In the genomic region with DNA sequence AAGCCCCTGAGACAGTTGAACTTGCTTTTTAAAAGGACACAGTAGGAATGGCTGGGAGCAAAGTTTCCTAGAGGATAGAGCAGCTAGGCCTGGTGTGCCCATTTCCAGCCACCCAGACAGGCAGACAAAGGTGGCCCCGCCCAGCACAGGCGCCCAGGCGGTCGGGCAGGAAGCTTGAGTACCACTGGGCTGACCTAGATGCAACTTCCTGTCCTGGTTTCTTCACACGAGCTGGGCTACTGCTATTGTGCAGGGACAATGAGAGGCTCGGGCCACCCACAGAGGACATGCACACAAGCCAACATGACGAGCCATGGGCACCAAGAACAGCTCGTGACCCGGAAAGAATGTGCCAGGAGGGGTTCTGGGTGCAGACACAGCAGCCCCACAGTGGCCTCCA, we compare ENCODE assay signal across 8 mouse cellular contexts.
DNase-seq lines count a peak whose midpoint lies in the region; ATAC-seq lines count a peak whose summit lies in the region.

No protein-coding gene starts in this region.

- H3K9me3 ChIP-seq in heart, embryonic 10.5 days = no peaks in the 10 kb centered on the region
- no peaks in the 10 kb centered on the region for H3K9me3 ChIP-seq in midbrain, embryonic 14.5 days (ENCODE audit: control insufficient read depth, low read length)

- no peak overlapping the region for H3K9ac ChIP-seq in midbrain, embryonic 14.5 days (replicated peaks; ENCODE audit: low read length)

- no peak overlapping the region for H3K4me3 ChIP-seq in heart, embryonic 10.5 days
- H3K4me3 ChIP-seq in midbrain, embryonic 14.5 days (replicated peaks; ENCODE audit: low read depth, low read length) = no peak overlapping the region

- peaks cover 44% of the 10 kb centered on the region for H3K4me1 ChIP-seq in heart, embryonic 10.5 days
- 0 out of 2 replicates have a peak, but pooled peaks cover 9% of the 10 kb centered on the region for H3K4me1 ChIP-seq in midbrain, embryonic 14.5 days (ENCODE audit: control insufficient read depth, insufficient read depth, low read length)

- no peaks in the 10 kb centered on the region for H3K27me3 ChIP-seq in heart, embryonic 10.5 days (ENCODE audit: insufficient read depth, poor library complexity, severe bottlenecking)
- no peaks in the 10 kb centered on the region for H3K27me3 ChIP-seq in midbrain, embryonic 14.5 days (ENCODE audit: control insufficient read depth, insufficient read depth, low read length)

- H3K36me3 ChIP-seq in heart, embryonic 10.5 days = no peaks in the 10 kb centered on the region; the same call in 1 of the 2 replicates
- no peaks in the 10 kb centered on the region for H3K36me3 ChIP-seq in midbrain, embryonic 14.5 days (ENCODE audit: control insufficient read depth, insufficient read depth, low read length)

- 61% methylated on average over 9 of the region's 9 CpGs for WGBS in heart, embryonic 10.5 days
- 42% methylated on average over 9 of the region's 9 CpGs for WGBS in midbrain, embryonic 14.5 days

- ATAC-seq in midbrain, embryonic 14.5 days (ENCODE audit: low FRiP score, low TSS enrichment) = no peak

- H3K4me2 ChIP-seq in midbrain, embryonic 14.5 days (ENCODE audit: low read length) = no peak overlapping the region

- peak; percentile 66 for DNase-seq in adrenal gland, adult 2 months
- no peak for DNase-seq in adrenal gland, postnatal 25 days
- peak; percentile 70 for DNase-seq in CD4-positive helper T cell, adult 2 months (ENCODE audit: low read depth, low spot score)
- no peak for DNase-seq in heart, embryonic 10.5 days (ENCODE audit: low spot score)
- peak; percentile 33 to 48 for DNase-seq in kidney, adult 8-10 months
- DNase-seq in lung, postnatal 25 days (ENCODE audit: low spot score) = peak; percentile 84
- no peak for DNase-seq in urinary bladder, postnatal 10 days (ENCODE audit: low spot score)
- DNase-seq in midbrain, embryonic 14.5 days = no peak

- peak overlapping the region; percentile 54; the same call in 1 of the 2 replicates for H3K27ac ChIP-seq in heart, embryonic 10.5 days
- no peak overlapping the region for H3K27ac ChIP-seq in midbrain, embryonic 14.5 days (replicated peaks; ENCODE audit: low read depth, low read length)

Comparison
In these comparisons a context has a peak if more than half of its experiments do, and no peak if none do; other contexts are left out.
1. DNase-seq: peak in adrenal gland, adult 2 months (single experiment), CD4-positive helper T cell, adult 2 months (single experiment), kidney, adult 8-10 months (2 of 2) and lung, postnatal 25 days (single experiment); none in adrenal gland, postnatal 25 days (single experiment), heart, embryonic 10.5 days (single experiment), urinary bladder, postnatal 10 days (single experiment) and midbrain, embryonic 14.5 days (single experiment).